Mouse (Mus musculus) brain, embryonic 14.5 days (tissue): ENCODE results near the gene Actr1a.

Experiments
- CTCF ChIP-seq: fragments of 200-500 bp; IDR thresholded peaks from 2 replicates; pipeline ENCODE4 v1.5.1; 2012; ENCODE audit warnings: inconsistent platforms, mild to moderate bottlenecking, moderate library complexity, borderline replicate concordance; ENCODE audit not compliant: insufficient read depth, insufficient read length; ENCODE audit errors: extremely low read depth
- POLR2A ChIP-seq: fragments of 200-500 bp; IDR thresholded peaks from 2 replicates; pipeline ENCODE4 v1.6.1; 2012; ENCODE audit warnings: mild to moderate bottlenecking, inconsistent platforms, borderline replicate concordance; ENCODE audit not compliant: poor library complexity, insufficient read depth, insufficient read length, severe bottlenecking; ENCODE audit errors: extremely low read depth

GRCm38 (mm10) chr19:46409506-46409905, 14.0 kb upstream of the Actr1a start:
- no peak for TF ChIP-seq CTCF
- no peak for TF ChIP-seq POLR2A
